Mouse (Mus musculus) neural tube, embryonic 15.5 days (tissue): ENCODE results near the gene Ctnnbl1. TPM values are rescaled to one million over a fixed set of nuclear protein-coding genes. Genes with fewer than 3 reads are reported as not detected.

Experiments used
- ATAC-seq: fragments of 200-750 bp; cut with Nextera tagmentation; 2 replicates; pipeline ENCODE4 v1.8.0; 2017; ENCODE audit warnings: mild to moderate bottlenecking, moderate TSS enrichment, moderate library complexity; ENCODE audit not compliant: low FRiP score
- H3K27ac ChIP-seq: fragments of 300-500 bp; sonication (generic); replicated peaks from 2 replicates; pipeline ENCODE4 v1.5.1; 2015; ENCODE audit warnings: mild to moderate bottlenecking, inconsistent platforms
- H3K27me3 ChIP-seq: fragments of 300-500 bp; sonication (generic); replicated peaks from 2 replicates; pipeline ENCODE4 v1.6.1; 2015; ENCODE audit warnings: inconsistent platforms
- H3K36me3 ChIP-seq: fragments of 300-500 bp; sonication (generic); 2 replicates; pipeline ENCODE4 v1.6.1; 2015; ENCODE audit warnings: inconsistent platforms
- H3K4me1 ChIP-seq: fragments of 300-500 bp; sonication (generic); 2 replicates; pipeline ENCODE4 v1.6.1; 2015; ENCODE audit warnings: inconsistent platforms
- H3K4me2 ChIP-seq: fragments of 300-500 bp; sonication (generic); 2 replicates; pipeline ENCODE4 v1.6.1; 2015; ENCODE audit warnings: inconsistent platforms, mild to moderate bottlenecking, moderate library complexity
- H3K4me3 ChIP-seq: fragments of 300-500 bp; sonication (generic); replicated peaks from 2 replicates; pipeline ENCODE4 v1.5.1; 2015; ENCODE audit warnings: mild to moderate bottlenecking, inconsistent platforms
- H3K9ac ChIP-seq: fragments of 300-500 bp; sonication (generic); replicated peaks from 2 replicates; pipeline ENCODE4 v1.6.1; 2015; ENCODE audit warnings: mild to moderate bottlenecking, inconsistent platforms
- H3K9me3 ChIP-seq: fragments of 300-500 bp; sonication (generic); replicated peaks from 2 replicates; pipeline ENCODE4 v1.6.1; 2016; ENCODE audit warnings: inconsistent platforms
- WGBS: fragments of 180-500 bp; shearing (Covaris S2); methylation state at CpG from one replicate; pipeline ENCODE4 v1.1.7; 2015; ENCODE audit warnings: mixed read lengths; 5-methylcytosine and 5-hydroxymethylcytosine counted together
- polyA plus RNA-seq: library from polyadenylated mRNA; unstranded; fragments of >200 nt; fragmentation: Nextera tagmentation; extraction: Ambion mirVana; gene quantifications from 2 replicates; pipeline ENCODE4 v1.2.1, GENCODE M21; 2015

Gene Ctnnbl1
- polyA plus RNA-seq, 1 experiment from 2014 or later, result 51.3 TPM

GRCm38 (mm10) chr2:157712677-157713076 is 24.5 kb upstream of the Ctnnbl1 start:
- Histone ChIP-seq H3K9me3 (no peaks in the 10 kb centered on the region), H3K36me3 (no peaks in the 10 kb centered on the region), H3K4me3 (no peak overlapping the region), H3K4me2 (no peak overlapping the region), H3K27me3 (no peaks in the 10 kb centered on the region), H3K9ac (no peak overlapping the region), H3K4me1 (peaks cover 29% of the 10 kb centered on the region), H3K27ac (no peak overlapping the region)
- WGBS, result 82% methylated on average over 6 of the region's 6 CpGs
- ATAC-seq, result no peak

DNA sequence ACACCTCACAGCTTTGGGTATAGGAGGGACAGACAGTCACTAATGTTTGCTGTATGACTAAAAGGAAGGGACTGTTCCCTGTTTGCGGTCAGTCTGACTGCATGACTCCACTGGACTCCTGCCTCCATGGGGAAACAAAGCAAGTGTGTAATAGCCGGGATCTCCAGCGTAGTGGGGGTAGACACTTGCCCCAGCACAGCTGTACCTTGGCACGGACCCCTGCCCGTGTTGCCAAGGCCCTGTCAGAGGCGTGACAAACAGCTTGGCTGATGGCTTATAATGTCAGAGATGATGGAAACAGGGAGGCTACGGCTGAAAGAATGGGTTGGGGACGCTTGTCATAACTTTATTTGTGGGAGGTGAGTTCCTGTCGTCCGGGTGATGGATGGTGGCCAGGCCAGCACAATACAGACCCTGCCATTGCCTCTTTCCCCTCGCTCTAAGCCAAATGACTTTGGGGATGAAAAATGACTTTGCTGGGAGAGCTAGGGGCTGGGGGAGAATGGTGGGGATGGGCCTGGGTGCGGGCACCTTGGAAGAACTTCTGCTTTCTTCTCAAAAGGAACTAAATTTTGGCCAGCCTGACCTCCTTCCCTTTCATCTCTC is 21.5 kb upstream of the Ctnnbl1 start:
- no peaks in the 10 kb centered on the region for H3K27me3 ChIP-seq
- H3K9me3 ChIP-seq, result no peaks in the 10 kb centered on the region
- ATAC-seq, result peak; percentile 47; the same call in 1 of the 2 replicates
- no peak overlapping the region for H3K9ac ChIP-seq
- H3K4me2 ChIP-seq, result no peak overlapping the region
- 18% methylated on average over 12 of the region's 12 CpGs for WGBS
- peak overlapping the region; percentile 49; the same call in 1 of the 2 replicates for H3K27ac ChIP-seq
- no peaks in the 10 kb centered on the region for H3K36me3 ChIP-seq
- peaks cover 23% of the 10 kb centered on the region for H3K4me1 ChIP-seq
- no peak overlapping the region for H3K4me3 ChIP-seq

GRCm38 (mm10) chr2:157718441-157718840 is 18.8 kb upstream of the Ctnnbl1 start:
- no peak overlapping the region for H3K27ac ChIP-seq
- WGBS, result 50% methylated on average over 4 of the region's 4 CpGs
- no peak overlapping the region for H3K4me2 ChIP-seq
- no peak for ATAC-seq
- H3K4me3 ChIP-seq, result no peak overlapping the region
- H3K9me3 ChIP-seq, result no peaks in the 10 kb centered on the region
- H3K4me1 ChIP-seq, result peaks cover 17% of the 10 kb centered on the region
- no peaks in the 10 kb centered on the region for H3K36me3 ChIP-seq
- H3K9ac ChIP-seq, result no peak overlapping the region
- no peaks in the 10 kb centered on the region for H3K27me3 ChIP-seq

DNA sequence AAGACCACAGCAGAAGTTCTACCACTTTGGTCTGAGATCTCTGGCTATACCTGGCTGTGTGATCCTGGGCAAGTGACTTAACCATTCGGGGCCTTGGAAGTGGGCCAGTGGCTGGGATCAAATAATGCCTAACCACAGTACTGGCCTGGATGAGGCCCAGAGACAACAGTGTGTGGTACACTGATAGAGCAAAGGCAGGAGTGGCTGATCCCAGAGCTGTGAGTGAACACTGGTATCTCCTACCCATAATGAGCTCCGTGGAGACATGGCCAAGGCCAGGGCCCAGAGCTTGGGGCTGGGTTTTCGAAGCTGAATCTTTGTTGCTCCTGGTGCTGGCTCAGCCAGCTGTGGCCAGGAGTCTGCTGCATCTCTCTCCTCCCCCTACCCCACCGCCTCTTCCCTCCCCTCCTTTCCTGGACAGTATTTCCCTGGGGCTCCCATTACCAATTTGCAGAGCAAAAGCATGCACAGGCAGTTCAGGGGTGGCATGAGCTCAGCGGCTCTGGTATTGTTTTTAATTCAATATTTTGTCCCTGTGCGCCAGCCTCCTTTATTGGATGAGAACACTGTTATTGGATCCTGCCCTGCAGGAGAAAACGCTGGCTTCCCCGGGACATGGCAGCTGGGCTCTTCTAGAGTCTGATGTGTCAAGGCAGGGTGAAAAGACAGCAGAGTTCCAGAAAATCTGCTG is 13.2 kb upstream of the Ctnnbl1 start:
- Histone ChIP-seq H3K4me3 (no peak overlapping the region), H3K36me3 (no peaks in the 10 kb centered on the region), H3K9me3 (no peaks in the 10 kb centered on the region), H3K4me1 (peaks cover 18% of the 10 kb centered on the region), H3K27me3 (no peaks in the 10 kb centered on the region), H3K9ac (no peak overlapping the region), H3K4me2 (0 out of 2 replicates have a peak overlapping the region, but pooled peaks have one; percentile 17), H3K27ac (peak overlapping the region; percentile 56)
- 31% methylated on average over 8 of the region's 8 CpGs for WGBS
- peak; percentile 57 for ATAC-seq

DNA sequence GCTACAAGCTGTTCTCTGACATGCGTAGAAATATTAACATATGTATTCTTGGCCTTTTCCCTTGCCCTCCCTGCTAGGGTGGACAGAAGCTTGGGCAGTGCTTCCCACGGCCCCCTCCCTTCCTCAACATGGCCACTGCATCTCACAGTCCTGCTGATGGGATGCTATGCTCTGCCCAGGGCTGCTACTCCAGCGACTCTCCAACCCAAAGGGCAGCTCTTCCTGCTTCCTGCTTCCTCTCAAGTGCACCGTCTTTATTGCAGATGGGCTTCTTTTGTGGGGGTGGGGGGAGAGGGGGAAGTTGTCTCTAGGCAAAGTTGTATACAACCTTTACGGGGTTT is 12.7 kb upstream of the Ctnnbl1 start:
- no peak overlapping the region for H3K4me3 ChIP-seq
- no peak; the same call in 1 of the 2 replicates for ATAC-seq
- peaks cover 18% of the 10 kb centered on the region for H3K4me1 ChIP-seq
- H3K36me3 ChIP-seq, result no peaks in the 10 kb centered on the region
- no peak overlapping the region for H3K9ac ChIP-seq
- no peak overlapping the region for H3K4me2 ChIP-seq
- H3K9me3 ChIP-seq, result no peaks in the 10 kb centered on the region
- peak overlapping the region; percentile 56 for H3K27ac ChIP-seq
- H3K27me3 ChIP-seq, result no peaks in the 10 kb centered on the region
- WGBS, result 30% methylated on average over 5 of the region's 5 CpGs

DNA sequence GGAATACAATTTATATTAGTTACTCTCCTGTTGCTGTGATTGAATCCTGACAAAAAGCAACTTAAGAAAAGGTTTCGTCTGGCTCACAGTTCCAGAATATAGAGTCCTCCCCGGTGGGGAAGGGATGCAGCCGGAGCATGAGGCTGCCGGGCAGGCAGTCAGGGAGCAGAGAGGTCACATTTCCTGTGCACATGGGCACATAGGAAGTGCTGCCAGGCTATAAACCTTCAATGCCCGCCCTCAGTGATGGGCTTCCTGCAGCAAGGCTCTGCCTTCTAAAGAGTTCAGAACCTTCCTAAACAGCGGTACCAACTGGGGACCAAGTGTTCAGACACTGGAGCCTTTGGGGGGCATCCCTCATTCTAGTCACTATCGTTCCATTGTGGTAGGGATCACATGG is 7.4 kb downstream of the Ctnnbl1 start:
- no peaks in the 10 kb centered on the region for H3K9me3 ChIP-seq
- no peak overlapping the region for H3K27ac ChIP-seq
- H3K4me3 ChIP-seq, result no peak overlapping the region
- H3K36me3 ChIP-seq, result 0 out of 2 replicates have a peak, but pooled peaks cover 2% of the 10 kb centered on the region
- WGBS, result 81% methylated on average over 7 of the region's 7 CpGs
- H3K4me2 ChIP-seq, result no peak overlapping the region
- H3K4me1 ChIP-seq, result peaks cover 14% of the 10 kb centered on the region
- H3K27me3 ChIP-seq, result no peaks in the 10 kb centered on the region
- no peak overlapping the region for H3K9ac ChIP-seq
- ATAC-seq, result no peak

DNA sequence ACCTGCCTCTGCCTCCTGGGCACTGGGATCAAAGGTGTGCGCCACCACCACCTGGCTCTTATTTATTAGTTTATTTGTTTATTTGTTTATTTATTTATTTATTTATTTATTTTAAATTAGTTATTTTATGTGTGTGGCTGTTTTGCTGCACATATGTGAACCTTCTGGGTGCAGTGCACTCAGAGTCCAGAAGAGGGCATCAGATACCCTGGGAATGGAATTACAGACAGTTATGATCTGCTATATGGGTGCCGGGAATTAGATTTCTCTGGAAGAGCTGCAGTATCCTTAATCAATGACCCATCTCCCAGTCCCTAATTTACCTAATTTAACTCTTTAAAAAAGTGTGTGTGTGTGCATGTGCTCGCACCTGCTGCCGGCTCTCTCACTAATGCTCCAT is 8.5 kb downstream of the Ctnnbl1 start:
- Histone ChIP-seq H3K4me1 (peaks cover 22% of the 10 kb centered on the region), H3K36me3 (0 out of 2 replicates have a peak, but pooled peaks cover 2% of the 10 kb centered on the region), H3K27ac (no peak overlapping the region), H3K4me3 (no peak overlapping the region), H3K27me3 (no peaks in the 10 kb centered on the region), H3K9me3 (no peaks in the 10 kb centered on the region), H3K9ac (no peak overlapping the region), H3K4me2 (no peak overlapping the region)
- WGBS, result 95% methylated on average over 4 of the region's 4 CpGs
- ATAC-seq, result no peak

DNA sequence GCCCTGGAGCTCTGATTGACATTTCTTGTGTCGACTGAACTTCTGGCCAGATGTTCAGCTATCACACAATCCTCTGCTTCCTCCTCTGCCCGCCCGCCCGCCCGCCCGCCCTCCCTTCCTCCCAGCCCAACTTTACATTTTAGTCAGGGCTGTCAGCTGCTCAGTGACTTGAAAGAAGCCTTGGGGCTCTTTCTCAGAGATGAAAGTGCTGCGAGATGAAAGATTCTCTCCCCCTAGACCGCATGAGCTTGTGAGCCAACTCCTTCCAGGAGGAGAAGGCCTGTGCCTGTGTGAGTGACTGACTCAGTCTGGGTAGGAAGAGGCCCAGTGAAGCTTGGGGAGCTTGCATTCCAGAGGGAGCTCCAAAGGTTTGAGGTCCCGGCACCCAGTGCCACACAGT is 9.4 kb downstream of the Ctnnbl1 start:
- Histone ChIP-seq H3K9me3 (no peaks in the 10 kb centered on the region), H3K9ac (0 out of 2 replicates have a peak overlapping the region, but pooled peaks have one; percentile 6), H3K4me1 (peaks cover 28% of the 10 kb centered on the region), H3K4me2 (no peak overlapping the region), H3K36me3 (no peaks in the 10 kb centered on the region), H3K27me3 (no peaks in the 10 kb centered on the region), H3K4me3 (no peak overlapping the region), H3K27ac (peak overlapping the region; percentile 46; the same call in 1 of the 2 replicates)
- WGBS, result 72% methylated on average over 9 of the region's 9 CpGs
- ATAC-seq, result no peak

GRCm38 (mm10) chr2:157747989-157748388 is 10.8 kb downstream of the Ctnnbl1 start:
- H3K4me1 ChIP-seq, result peaks cover 42% of the 10 kb centered on the region
- no peak for ATAC-seq
- no peaks in the 10 kb centered on the region for H3K27me3 ChIP-seq
- H3K27ac ChIP-seq, result peak overlapping the region; percentile 41
- H3K4me3 ChIP-seq, result no peak overlapping the region
- no peak overlapping the region for H3K4me2 ChIP-seq
- no peaks in the 10 kb centered on the region for H3K36me3 ChIP-seq
- no peak overlapping the region for H3K9ac ChIP-seq
- 57% methylated on average over 2 of the region's 2 CpGs for WGBS
- H3K9me3 ChIP-seq, result no peaks in the 10 kb centered on the region

- Histone ChIP-seq H3K36me3 (no peaks in the 10 kb centered on the region), H3K27me3 (no peaks in the 10 kb centered on the region), H3K4me2 (no peak overlapping the region), H3K27ac (peak overlapping the region; percentile 83), H3K4me1 (peaks cover 57% of the 10 kb centered on the region), H3K9ac (no peak overlapping the region), H3K4me3 (no peak overlapping the region), H3K9me3 (no peaks in the 10 kb centered on the region)
- ATAC-seq, result no peak
- WGBS, result 69% methylated on average over 8 of the region's 8 CpGs
Observed at GRCm38 (mm10) chr2:157750481-157750880, 13.3 kb downstream of the Ctnnbl1 start.

DNA sequence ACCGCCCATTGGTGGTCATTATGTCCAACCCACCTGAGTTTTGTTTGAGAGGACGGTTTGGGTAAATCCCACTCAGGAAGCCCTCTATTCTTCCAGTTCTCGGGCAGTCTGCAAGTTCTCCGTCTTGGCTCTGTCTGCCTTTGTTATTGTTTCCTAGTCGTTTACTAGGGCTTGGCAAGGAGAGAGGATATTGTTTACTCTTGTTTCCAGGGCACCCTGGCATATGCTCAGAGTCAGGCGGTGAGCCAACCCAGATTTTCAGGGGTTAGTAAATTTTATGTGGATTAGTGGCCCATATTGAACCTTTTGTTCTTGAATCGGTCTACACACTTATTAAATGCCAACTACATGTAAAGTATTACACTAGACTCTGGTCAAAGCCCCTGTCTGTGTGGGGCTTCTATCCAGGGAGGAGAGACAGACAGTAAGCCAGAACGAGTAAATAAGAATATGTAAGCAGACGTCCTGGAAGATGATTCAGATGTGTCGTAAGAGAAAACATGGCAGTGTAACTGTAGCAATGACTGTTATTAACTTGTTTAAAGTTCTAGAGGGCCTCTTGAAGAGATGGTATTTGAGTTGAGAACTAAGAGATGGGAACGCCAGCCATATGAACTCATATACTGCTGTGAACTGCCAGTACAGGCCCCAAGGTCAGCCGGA is 13.9 kb downstream of the Ctnnbl1 start:
- Histone ChIP-seq H3K4me2 (0 out of 2 replicates have a peak overlapping the region, but pooled peaks have one; percentile 45), H3K27ac (peak overlapping the region; percentile 83), H3K9ac (peak overlapping the region; percentile 31; the same call in 1 of the 2 replicates), H3K4me1 (peaks cover 62% of the 10 kb centered on the region), H3K36me3 (no peaks in the 10 kb centered on the region), H3K9me3 (no peaks in the 10 kb centered on the region), H3K27me3 (no peaks in the 10 kb centered on the region), H3K4me3 (no peak overlapping the region)
- 65% methylated on average over 12 of the region's 12 CpGs for WGBS
- ATAC-seq, result no peak
